Comparison of ENCODE assay signal across 8 mouse cellular contexts in genomic region chrX:13281329-13282088, GRCm38 (mm10). TPM values are rescaled to one million over a fixed set of nuclear protein-coding genes. Genes with fewer than 3 reads are reported as not detected.
DNase-seq lines count a peak whose midpoint lies in the region; ATAC-seq lines count a peak whose summit lies in the region.

No protein-coding gene starts in this region.

- ATAC-seq in activated CD4-positive, CD25-positive, alpha-beta regulatory T cell, adult 4 months, result peak; percentile 31
- 0 out of 2 replicates have a peak, but pooled peaks have one; percentile 3 for ATAC-seq in common myeloid progenitor, adult 5-6 weeks (replicated peaks; ENCODE audit: low read depth, poor library complexity, severe bottlenecking)
- ATAC-seq in inflammation-experienced regulatory T-cells, adult 6 months, result peak; percentile 36

- peaks cover 6% of the 10 kb centered on the region for H3K4me1 ChIP-seq in megakaryocyte, embryonic 14.5 days

- H3K4me3 ChIP-seq in megakaryocyte, embryonic 14.5 days (replicated peaks), result peak overlapping the region; percentile 98

- H3K9me3 ChIP-seq in megakaryocyte, embryonic 14.5 days, result no peaks in the 10 kb centered on the region

- H3K36me3 ChIP-seq in megakaryocyte, embryonic 14.5 days (replicated peaks; ENCODE audit: low read length), result peaks cover 37% of the 10 kb centered on the region

- H3K27me3 ChIP-seq in megakaryocyte, embryonic 14.5 days (replicated peaks), result peaks cover 2% of the 10 kb centered on the region

- intact Hi-C loops in left cerebral cortex, postnatal 10 days (cut with DNase I), result loop anchor here (2.0 to 5.0 kb wide), 3 partner anchors 39 to 376 kb away; no protein-coding TSS in a partner anchor

- peak; percentile 64 for DNase-seq in gastrocnemius, postnatal 10 days
- DNase-seq in left cerebral cortex, postnatal 10 days (ENCODE audit: extremely low spot score in 1 of 2, low spot score in 2 of 2), result peak; percentile 56 to 75
- DNase-seq in right cerebral cortex, postnatal 10 days (ENCODE audit: low spot score in 2 of 2), result peak; percentile 68 to 85
- peak; percentile 55 for DNase-seq in urinary bladder, postnatal 14 days (ENCODE audit: low spot score)

RNA-seq across cellular contexts. Expression of gene Ddx3x, which starts 0.7 kb away (rescaled TPM):
- 10 to 100 TPM; 33.9 to 42.2 TPM for polyA plus RNA-seq in activated CD4-positive, CD25-positive, alpha-beta regulatory T cell, adult 4 months (2017; shearing (Covaris generic))
- total RNA-seq in common myeloid progenitor, adult 5-6 weeks (2017), result 557 and 585 TPM in 2 replicates
- total RNA-seq in gastrocnemius, postnatal 10 days (2021), result 100 to 1,000 TPM; 102 to 147 TPM
- polyA plus RNA-seq in inflammation-experienced regulatory T-cells, adult 6 months (2017; shearing (Covaris generic)), result 10 to 100 TPM; 34.9 to 48.8 (median 37.7) TPM
- total RNA-seq in left cerebral cortex, postnatal 10 days (2021), result 100 to 1,000 TPM; 161 to 203 TPM
- 0.35 and 5.9 TPM in 2 replicates for polyA plus RNA-seq in megakaryocyte, embryonic 14.5 days (2012; ENCODE audit: insufficient read depth, low replicate concordance)

Comparison
In these comparisons a context has a peak if more than half of its experiments do, and no peak if none do; other contexts are left out.
1. Peak in every context shown above with its lines: DNase-seq, ATAC-seq and H3K4me3 ChIP-seq.